Mouse (Mus musculus) liver, embryonic 11.5 days (tissue): ENCODE data around the gene Uxs1. TPM values are rescaled to one million over a fixed set of nuclear protein-coding genes. Genes with fewer than 3 reads are reported as not detected.

Experiments
- ATAC-seq: fragments of 200-750 bp; cut with Nextera tagmentation; replicated peaks from 2 replicates; pipeline ENCODE4 v1.8.0; 2017; ENCODE audit warnings: moderate number of reproducible peaks, mild to moderate bottlenecking, moderate TSS enrichment, moderate library complexity; ENCODE audit not compliant: low FRiP score
- DNase-seq: peaks from one replicate; pipeline ENCODE4 v3.0.0-alpha.2; 2017; ENCODE audit warnings: low spot score
- H3K27ac ChIP-seq: fragments of 300-500 bp; sonication (generic); 2 replicates; pipeline ENCODE4 v1.5.1; 2014; ENCODE audit warnings: mild to moderate bottlenecking, low read depth, low read length, control low read depth
- H3K27me3 ChIP-seq: fragments of 300-500 bp; sonication (generic); replicated peaks from 2 replicates; pipeline ENCODE4 v1.6.1; 2014; ENCODE audit warnings: low read length, mixed read lengths; ENCODE audit not compliant: control insufficient read depth, insufficient read depth
- H3K36me3 ChIP-seq: fragments of 300-500 bp; sonication (generic); 2 replicates; pipeline ENCODE4 v1.6.1; 2014; ENCODE audit warnings: mild to moderate bottlenecking, low read length, moderate library complexity, mixed read lengths; ENCODE audit not compliant: control insufficient read depth, insufficient read depth
- H3K4me1 ChIP-seq: fragments of 300-500 bp; sonication (generic); replicated peaks from 2 replicates; pipeline ENCODE4 v1.6.1; 2014; ENCODE audit warnings: low read length, mixed read lengths; ENCODE audit not compliant: control insufficient read depth, insufficient read depth
- H3K4me2 ChIP-seq: fragments of 300-500 bp; sonication (generic); 2 replicates; pipeline ENCODE4 v1.6.1; 2014; ENCODE audit warnings: mild to moderate bottlenecking, control low read depth, moderate library complexity
- H3K4me3 ChIP-seq: fragments of 300-500 bp; sonication (generic); 2 replicates; pipeline ENCODE4 v1.5.1; 2014; ENCODE audit warnings: low read depth, low read length, control low read depth
- H3K9ac ChIP-seq: fragments of 300-500 bp; sonication (generic); 2 replicates; pipeline ENCODE4 v1.6.1; 2014; ENCODE audit warnings: low read depth, low read length, control low read depth
- H3K9me3 ChIP-seq: fragments of 300-500 bp; sonication (generic); 2 replicates; pipeline ENCODE4 v1.6.1; 2016; ENCODE audit warnings: low read length, inconsistent platforms, mixed read lengths; ENCODE audit not compliant: control insufficient read depth
- WGBS: fragments of 180-500 bp; shearing (Covaris S2); extraction: QIAGEN DNeasy Blood & Tissue Kit; methylation state at CpG from one replicate; pipeline ENCODE4 v1.1.7; 2014; 5-methylcytosine and 5-hydroxymethylcytosine counted together
- polyA plus RNA-seq: library from polyadenylated mRNA; unstranded; fragments of >200 nt; fragmentation: Nextera tagmentation; extraction: Ambion mirVana; gene quantifications from 2 replicates; pipeline ENCODE4 v1.2.1, GENCODE M21; 2014

Gene Uxs1
- polyA plus RNA-seq = 15.3 and 18.0 TPM in 2 replicates

DNA sequence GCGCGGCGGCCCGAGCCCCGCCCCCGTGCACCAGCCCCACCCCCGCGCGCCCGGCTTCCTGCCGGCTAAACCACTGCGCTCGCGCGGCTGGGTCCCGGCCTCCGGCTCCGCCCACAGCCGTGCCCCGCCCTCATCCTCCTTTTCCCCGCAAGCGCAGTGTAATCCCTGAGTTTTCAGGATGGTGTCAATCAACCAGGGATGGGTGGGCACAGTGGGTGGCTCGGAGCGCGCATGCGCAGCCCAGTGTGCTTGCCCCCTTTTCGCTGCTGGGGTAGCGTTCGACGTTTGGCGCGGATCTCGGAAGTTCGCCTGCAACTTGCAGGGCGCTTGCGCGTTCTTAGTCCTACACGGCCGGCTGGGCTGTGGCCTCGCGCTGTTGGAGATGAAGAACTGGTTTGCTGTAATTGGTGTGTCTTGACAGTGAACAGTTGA is at the start of gene Uxs1:
TSS of gene Uxs1 (minus strand) at position 38 of the 432 bp plus-strand sequence.
- Histone ChIP-seq H3K4me3 (peak within 1 kb of the TSS; percentile 95), H3K36me3 (no peaks in the 10 kb centered on the region), H3K4me1 (peaks cover 12% of the 10 kb centered on the region), H3K27me3 (no peaks in the 10 kb centered on the region), H3K27ac (peak within 1 kb of the TSS; percentile 91), H3K9me3 (no peaks in the 10 kb centered on the region), H3K9ac (peak within 1 kb of the TSS; percentile 92), H3K4me2 (peak within 1 kb of the TSS; percentile 89)
- DNase-seq = peak; percentile 96
- WGBS = under 1% methylated on average over 40 of the region's 41 CpGs
- ATAC-seq = peak; percentile 95

DNA sequence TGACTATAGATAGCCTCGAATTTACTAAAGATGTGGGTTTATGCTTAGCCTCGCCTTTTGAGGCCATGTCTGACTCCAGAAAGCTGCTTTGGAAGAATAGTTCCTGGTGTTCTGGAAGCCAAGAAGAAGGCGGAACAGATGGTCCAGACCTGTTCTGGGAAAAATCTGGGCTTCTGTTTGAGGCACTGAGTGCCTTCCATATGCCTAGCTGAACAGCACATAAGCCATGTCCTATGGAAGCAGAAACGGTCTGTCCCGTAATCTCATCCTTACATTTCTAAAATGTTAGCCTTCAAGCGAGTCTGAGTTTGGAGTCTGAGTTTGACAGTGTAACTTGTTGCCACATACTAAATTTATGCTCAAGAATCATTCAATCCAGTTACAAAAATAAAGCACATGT is 49.6 kb upstream of the Uxs1 start:
- Histone ChIP-seq H3K36me3 (no peaks in the 10 kb centered on the region), H3K4me3 (no peak overlapping the region), H3K4me1 (no peaks in the 10 kb centered on the region), H3K9ac (no peak overlapping the region), H3K4me2 (no peak overlapping the region), H3K27ac (no peak overlapping the region), H3K9me3 (no peaks in the 10 kb centered on the region), H3K27me3 (no peaks in the 10 kb centered on the region)
- WGBS = 80% methylated on average over 6 of the region's 6 CpGs
- ATAC-seq = no peak
- no peak for DNase-seq

DNA sequence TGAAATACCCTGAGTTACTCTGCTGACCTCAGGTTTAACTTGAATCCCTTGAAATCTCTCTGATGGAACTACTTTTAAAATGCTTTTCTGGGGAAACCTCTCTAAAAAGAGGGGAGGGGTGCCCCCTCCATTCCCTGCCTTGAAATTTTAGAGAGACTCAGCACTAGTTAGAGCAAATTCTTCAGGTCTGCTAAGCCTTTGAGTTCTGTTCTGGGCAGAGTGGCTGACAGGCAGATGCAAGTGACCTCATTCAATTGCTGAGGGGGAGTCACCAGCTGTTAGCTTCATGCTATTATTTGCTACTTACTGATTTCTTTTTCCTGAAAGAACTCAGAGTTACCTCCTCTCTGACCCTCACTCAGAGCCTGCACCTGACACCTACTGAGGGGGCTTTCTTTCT is 43.5 kb upstream of the Uxs1 start:
- H3K9ac ChIP-seq = no peak overlapping the region
- no peaks in the 10 kb centered on the region for H3K27me3 ChIP-seq
- H3K4me2 ChIP-seq = no peak overlapping the region
- H3K27ac ChIP-seq = no peak overlapping the region
- no peak for ATAC-seq
- H3K9me3 ChIP-seq = no peaks in the 10 kb centered on the region
- no peak overlapping the region for H3K4me3 ChIP-seq
- no peaks in the 10 kb centered on the region for H3K36me3 ChIP-seq
- no peak for DNase-seq
- H3K4me1 ChIP-seq = no peaks in the 10 kb centered on the region

DNA sequence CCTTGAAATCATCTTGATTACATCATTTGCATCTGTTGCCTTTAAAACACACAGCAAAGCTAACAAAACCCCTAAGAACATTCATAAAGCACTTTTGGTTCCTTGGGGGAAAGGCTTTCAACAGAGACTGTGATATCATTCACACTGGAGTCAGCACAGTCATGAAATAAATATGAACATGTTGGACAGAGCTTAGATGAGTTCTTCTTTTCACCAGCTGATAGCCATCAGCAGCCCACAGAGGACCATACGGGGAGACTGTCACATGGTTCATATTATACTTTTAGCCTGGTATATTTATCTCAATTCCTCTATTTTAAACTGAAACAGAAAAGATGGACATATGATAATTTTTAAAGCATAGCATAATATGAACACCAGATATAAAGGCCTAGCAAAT is 40.9 kb upstream of the Uxs1 start:
- DNase-seq (no peak), ATAC-seq (no peak)
- no peaks in the 10 kb centered on the region for H3K9me3 ChIP-seq
- no peak overlapping the region for H3K4me3 ChIP-seq
- no peak overlapping the region for H3K4me2 ChIP-seq
- no peak overlapping the region for H3K27ac ChIP-seq
- no peaks in the 10 kb centered on the region for H3K36me3 ChIP-seq
- H3K27me3 ChIP-seq = no peaks in the 10 kb centered on the region
- WGBS = 46% methylated on average over 1 of the region's 1 CpGs
- H3K9ac ChIP-seq = no peak overlapping the region
- no peaks in the 10 kb centered on the region for H3K4me1 ChIP-seq

DNA sequence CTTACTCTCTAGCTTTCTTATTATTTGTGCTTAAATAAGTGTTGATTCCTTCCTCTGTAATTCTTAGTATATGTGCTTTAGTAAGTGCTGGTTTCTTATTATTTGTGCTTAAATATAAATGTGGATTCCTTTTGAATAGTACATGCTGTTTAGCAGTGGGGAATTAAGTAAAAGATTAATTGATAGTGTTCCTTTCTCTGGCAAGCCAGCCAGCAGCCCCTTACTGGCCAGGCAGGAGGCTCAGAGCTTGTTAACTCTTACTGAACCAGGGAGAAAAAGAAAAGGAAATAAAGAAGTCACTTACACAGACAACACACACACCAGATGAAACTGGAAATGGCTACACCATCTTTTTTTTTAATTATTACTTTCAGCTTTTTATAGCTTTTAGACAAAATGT is 37.2 kb upstream of the Uxs1 start:
- Histone ChIP-seq H3K4me2 (no peak overlapping the region), H3K4me1 (no peaks in the 10 kb centered on the region), H3K27me3 (no peaks in the 10 kb centered on the region), H3K27ac (no peak overlapping the region), H3K9ac (no peak overlapping the region), H3K9me3 (no peaks in the 10 kb centered on the region), H3K4me3 (no peak overlapping the region), H3K36me3 (no peaks in the 10 kb centered on the region)
- no peak for ATAC-seq
- no peak for DNase-seq

DNA sequence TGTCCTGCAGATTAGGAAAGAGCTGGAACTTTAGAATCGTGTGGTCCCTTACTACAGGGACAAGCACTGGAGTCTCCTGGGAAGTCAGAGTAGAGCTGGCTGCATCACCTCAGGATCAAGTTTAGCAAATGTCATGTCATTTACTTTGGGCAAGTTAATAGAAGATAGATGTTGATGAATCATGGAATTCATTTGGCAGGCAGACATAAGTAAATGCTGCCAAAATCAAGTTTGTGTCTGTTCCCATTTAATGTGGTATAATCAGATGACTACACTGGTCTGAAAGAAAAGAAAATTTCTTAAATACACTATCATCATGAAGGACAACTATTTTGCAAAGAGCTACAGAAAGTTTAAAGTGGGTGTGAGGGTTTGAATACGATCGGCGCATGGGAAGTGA is 35.0 kb upstream of the Uxs1 start:
- ATAC-seq = no peak
- no peaks in the 10 kb centered on the region for H3K27me3 ChIP-seq
- H3K9me3 ChIP-seq = no peaks in the 10 kb centered on the region
- no peaks in the 10 kb centered on the region for H3K36me3 ChIP-seq
- WGBS = 88% methylated on average over 4 of the region's 4 CpGs
- no peaks in the 10 kb centered on the region for H3K4me1 ChIP-seq
- H3K4me2 ChIP-seq = no peak overlapping the region
- no peak overlapping the region for H3K27ac ChIP-seq
- DNase-seq = no peak
- no peak overlapping the region for H3K4me3 ChIP-seq
- H3K9ac ChIP-seq = no peak overlapping the region

DNA sequence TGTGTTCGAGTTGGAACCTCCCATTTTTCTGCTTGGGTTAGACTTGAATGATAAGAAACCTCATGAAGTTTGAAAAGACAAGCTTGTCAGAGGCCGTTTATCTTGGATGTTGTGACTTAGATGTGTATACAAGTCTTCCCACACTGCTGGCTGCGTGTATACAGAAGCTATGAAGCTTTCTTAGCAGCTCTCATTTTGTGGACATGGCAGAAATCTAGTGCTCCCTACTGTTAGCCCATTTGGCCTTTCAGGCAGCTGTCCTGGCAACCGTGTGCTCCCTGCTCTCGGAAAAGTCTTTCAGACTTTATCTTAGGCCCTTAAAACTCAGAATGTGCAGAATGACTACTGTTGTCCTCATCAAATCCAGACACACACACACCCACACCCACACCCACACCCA is 31.4 kb upstream of the Uxs1 start:
- Histone ChIP-seq H3K4me1 (no peaks in the 10 kb centered on the region), H3K27ac (no peak overlapping the region), H3K4me2 (no peak overlapping the region), H3K36me3 (no peaks in the 10 kb centered on the region), H3K9ac (no peak overlapping the region), H3K4me3 (no peak overlapping the region), H3K9me3 (no peaks in the 10 kb centered on the region), H3K27me3 (no peaks in the 10 kb centered on the region)
- DNase-seq (no peak), ATAC-seq (no peak)
- WGBS = 58% methylated on average over 5 of the region's 5 CpGs

DNA sequence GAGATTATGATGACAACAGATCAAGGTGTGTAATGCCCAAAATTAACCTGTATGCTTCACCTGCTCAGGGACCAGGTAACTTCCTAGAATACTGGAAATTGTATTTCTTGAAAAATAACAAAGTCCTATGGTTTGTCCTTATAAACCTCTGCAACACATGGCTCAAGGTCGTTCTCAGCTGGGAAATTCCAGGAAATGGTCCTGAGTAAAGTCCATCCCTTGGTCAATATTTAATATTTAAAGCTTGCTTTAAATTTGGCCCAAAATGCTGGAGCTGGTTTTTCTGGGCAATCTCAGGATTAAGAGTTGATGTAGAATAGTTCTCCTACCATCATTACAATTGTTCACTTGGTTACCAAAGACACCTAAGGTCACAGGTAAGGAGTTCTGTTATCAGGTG is 30.1 kb upstream of the Uxs1 start:
- Histone ChIP-seq H3K4me3 (no peak overlapping the region), H3K36me3 (no peaks in the 10 kb centered on the region), H3K4me2 (no peak overlapping the region), H3K9ac (no peak overlapping the region), H3K9me3 (no peaks in the 10 kb centered on the region), H3K4me1 (no peaks in the 10 kb centered on the region), H3K27me3 (no peaks in the 10 kb centered on the region), H3K27ac (no peak overlapping the region)
- ATAC-seq (no peak), DNase-seq (no peak)
- 70% methylated on average over 1 of the region's 1 CpGs for WGBS

DNA sequence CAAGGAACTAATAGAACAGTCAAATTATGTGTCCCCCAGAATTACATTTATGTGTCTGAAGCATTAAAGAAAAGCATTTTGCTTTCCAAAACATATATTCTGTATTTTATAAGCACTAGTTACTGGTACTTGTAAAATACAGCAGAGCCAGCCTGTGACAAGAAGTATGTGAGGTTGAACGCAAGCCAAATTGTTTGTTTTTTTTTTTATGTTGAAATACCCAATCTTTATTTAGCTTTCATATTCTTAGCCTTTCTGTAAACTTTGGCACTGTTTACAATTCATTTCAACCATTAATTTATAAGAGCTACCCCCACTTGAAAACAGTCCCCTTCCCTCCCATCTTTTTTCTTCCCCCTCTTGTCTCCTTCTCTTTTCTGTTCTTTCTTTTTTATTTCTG is 28.0 kb upstream of the Uxs1 start:
- Histone ChIP-seq H3K4me1 (no peaks in the 10 kb centered on the region), H3K4me3 (no peak overlapping the region), H3K9me3 (no peaks in the 10 kb centered on the region), H3K4me2 (no peak overlapping the region), H3K36me3 (no peaks in the 10 kb centered on the region), H3K9ac (no peak overlapping the region), H3K27ac (no peak overlapping the region), H3K27me3 (no peaks in the 10 kb centered on the region)
- no peak for DNase-seq
- no peak for ATAC-seq
- 80% methylated on average over 1 of the region's 1 CpGs for WGBS
